Mouse (Mus musculus): Measurements from ENCODE around the gene Prune1.

- TF ChIP-seq POLR2A (IDR thresholded peaks at IDR 0.05; ENCODE audit: control insufficient read depth, low read depth, low read length), result no peak
- TF ChIP-seq CTCF (IDR thresholded peaks at IDR 0.05; ENCODE audit: control insufficient read depth, insufficient read depth, insufficient replicate concordance, low read depth, low read length), result peak; percentile 60; the same call in 1 of the 2 replicates
Measured at GRCm38 (mm10) chr3:95317414-95318080, 35.7 kb upstream of the Prune1 start.

All from testis, adult 2 months (tissue).